Mouse (Mus musculus): ENCODE measurements around the gene Nynrin. TPM values are rescaled to one million over a fixed set of nuclear protein-coding genes. Genes with fewer than 3 reads are reported as not detected.

Nynrin gene
- polyA plus RNA-seq (2015; fragmentation: Illumina TruSeq; extraction: RNeasy Lipid Tissue Mini Kit (QIAGEN cat#74804); ENCODE audit: insufficient read depth, low read depth, low replicate concordance): 2.1 TPM

GRCm38 (mm10) chr14:55853621-55854285, at the start of gene Nynrin:
TSS of gene Nynrin (plus strand) at chr14:55854010.

GRCm38 (mm10) chr14:55822991-55823762, 30.6 kb upstream of the Nynrin start, which contains the start of gene Nfatc4:
TSS of gene Nfatc4 (plus strand) at chr14:55823144.

GRCm38 (mm10) chr14:55884166-55884565, 30.4 kb downstream of the Nynrin start, which contains the start of gene Cbln3:
TSS of gene Cbln3 (minus strand) at chr14:55884392.

GRCm38 (mm10) chr14:55884713-55885113, 30.9 kb downstream of the Nynrin start, which contains the start of gene Khnyn:
TSS of gene Khnyn (plus strand) at chr14:55884947.

GRCm38 (mm10) chr14:55899701-55900413, 46.0 kb downstream of the Nynrin start, which contains the start of gene Sdr39u1:
TSS of gene Sdr39u1 (minus strand) at chr14:55900293.

Other genes with a start within 250 kb of the Nynrin start
- gene Rec8, start 236.0 kb upstream of the Nynrin start, polyA plus RNA-seq (2015; fragmentation: Illumina TruSeq; extraction: RNeasy Lipid Tissue Mini Kit (QIAGEN cat#74804); ENCODE audit: insufficient read depth, low read depth, low replicate concordance): 9.7 TPM
- 49.8 TPM for gene Ipo4, start 218.1 kb upstream of the Nynrin start, polyA plus RNA-seq (2015; fragmentation: Illumina TruSeq; extraction: RNeasy Lipid Tissue Mini Kit (QIAGEN cat#74804); ENCODE audit: insufficient read depth, low read depth, low replicate concordance)
- gene Gm49378, start 216.1 kb upstream of the Nynrin start, polyA plus RNA-seq (2015; fragmentation: Illumina TruSeq; extraction: RNeasy Lipid Tissue Mini Kit (QIAGEN cat#74804); ENCODE audit: insufficient read depth, low read depth, low replicate concordance): 1.6 TPM
- gene Tm9sf1, start 210.2 kb upstream of the Nynrin start, polyA plus RNA-seq (2015; fragmentation: Illumina TruSeq; extraction: RNeasy Lipid Tissue Mini Kit (QIAGEN cat#74804); ENCODE audit: insufficient read depth, low read depth, low replicate concordance): 17.3 TPM
- 0.59 TPM for gene Tssk4, start 203.8 kb upstream of the Nynrin start, polyA plus RNA-seq (2015; fragmentation: Illumina TruSeq; extraction: RNeasy Lipid Tissue Mini Kit (QIAGEN cat#74804); ENCODE audit: insufficient read depth, low read depth, low replicate concordance)
- gene Mdp1, start 193.5 kb upstream of the Nynrin start, polyA plus RNA-seq (2015; fragmentation: Illumina TruSeq; extraction: RNeasy Lipid Tissue Mini Kit (QIAGEN cat#74804); ENCODE audit: insufficient read depth, low read depth, low replicate concordance): 8.9 TPM
- 5.6 TPM for gene Gmpr2, start 182.1 kb upstream of the Nynrin start, polyA plus RNA-seq (2015; fragmentation: Illumina TruSeq; extraction: RNeasy Lipid Tissue Mini Kit (QIAGEN cat#74804); ENCODE audit: insufficient read depth, low read depth, low replicate concordance)
- gene Nedd8, start 181.9 kb upstream of the Nynrin start, polyA plus RNA-seq (2015; fragmentation: Illumina TruSeq; extraction: RNeasy Lipid Tissue Mini Kit (QIAGEN cat#74804); ENCODE audit: insufficient read depth, low read depth, low replicate concordance): 60.9 TPM
- gene Tinf2, start 172.2 kb upstream of the Nynrin start, polyA plus RNA-seq (2015; fragmentation: Illumina TruSeq; extraction: RNeasy Lipid Tissue Mini Kit (QIAGEN cat#74804); ENCODE audit: insufficient read depth, low read depth, low replicate concordance): 5.5 TPM
- gene Tgm1, start 140.1 kb upstream of the Nynrin start, polyA plus RNA-seq (2015; fragmentation: Illumina TruSeq; extraction: RNeasy Lipid Tissue Mini Kit (QIAGEN cat#74804); ENCODE audit: insufficient read depth, low read depth, low replicate concordance): 0.30 TPM
- gene Rabggta, start 131.7 kb upstream of the Nynrin start, polyA plus RNA-seq (2015; fragmentation: Illumina TruSeq; extraction: RNeasy Lipid Tissue Mini Kit (QIAGEN cat#74804); ENCODE audit: insufficient read depth, low read depth, low replicate concordance): 9.4 TPM
- gene Dhrs1, start 108.3 kb upstream of the Nynrin start, polyA plus RNA-seq (2015; fragmentation: Illumina TruSeq; extraction: RNeasy Lipid Tissue Mini Kit (QIAGEN cat#74804); ENCODE audit: insufficient read depth, low read depth, low replicate concordance): 28.8 TPM
- 2.8 TPM for gene Nop9, start 108.3 kb upstream of the Nynrin start, polyA plus RNA-seq (2015; fragmentation: Illumina TruSeq; extraction: RNeasy Lipid Tissue Mini Kit (QIAGEN cat#74804); ENCODE audit: insufficient read depth, low read depth, low replicate concordance)
- gene Cideb, start 95.6 kb upstream of the Nynrin start, polyA plus RNA-seq (2015; fragmentation: Illumina TruSeq; extraction: RNeasy Lipid Tissue Mini Kit (QIAGEN cat#74804); ENCODE audit: insufficient read depth, low read depth, low replicate concordance): not detected
- gene Ltb4r2, start 92.6 kb upstream of the Nynrin start, polyA plus RNA-seq (2015; fragmentation: Illumina TruSeq; extraction: RNeasy Lipid Tissue Mini Kit (QIAGEN cat#74804); ENCODE audit: insufficient read depth, low read depth, low replicate concordance): not detected
- gene Ltb4r1, start 88.0 kb upstream of the Nynrin start, polyA plus RNA-seq (2015; fragmentation: Illumina TruSeq; extraction: RNeasy Lipid Tissue Mini Kit (QIAGEN cat#74804); ENCODE audit: insufficient read depth, low read depth, low replicate concordance): not detected
- gene Adcy4, start 69.9 kb upstream of the Nynrin start, polyA plus RNA-seq (2015; fragmentation: Illumina TruSeq; extraction: RNeasy Lipid Tissue Mini Kit (QIAGEN cat#74804); ENCODE audit: insufficient read depth, low read depth, low replicate concordance): 14.4 TPM
- 2.2 TPM for gene Ripk3, start 65.1 kb upstream of the Nynrin start, polyA plus RNA-seq (2015; fragmentation: Illumina TruSeq; extraction: RNeasy Lipid Tissue Mini Kit (QIAGEN cat#74804); ENCODE audit: insufficient read depth, low read depth, low replicate concordance)
- gene Nfatc4, start 30.9 kb upstream of the Nynrin start, polyA plus RNA-seq (2015; fragmentation: Illumina TruSeq; extraction: RNeasy Lipid Tissue Mini Kit (QIAGEN cat#74804); ENCODE audit: insufficient read depth, low read depth, low replicate concordance): 5.5 TPM
- not detected for gene Cbln3, start 30.4 kb downstream of the Nynrin start, polyA plus RNA-seq (2015; fragmentation: Illumina TruSeq; extraction: RNeasy Lipid Tissue Mini Kit (QIAGEN cat#74804); ENCODE audit: insufficient read depth, low read depth, low replicate concordance)
- 5.2 TPM for gene Khnyn, start 30.9 kb downstream of the Nynrin start, polyA plus RNA-seq (2015; fragmentation: Illumina TruSeq; extraction: RNeasy Lipid Tissue Mini Kit (QIAGEN cat#74804); ENCODE audit: insufficient read depth, low read depth, low replicate concordance)
- gene Sdr39u1, start 46.3 kb downstream of the Nynrin start, polyA plus RNA-seq (2015; fragmentation: Illumina TruSeq; extraction: RNeasy Lipid Tissue Mini Kit (QIAGEN cat#74804); ENCODE audit: insufficient read depth, low read depth, low replicate concordance): 11.8 TPM
- gene Cma1, start 90.7 kb downstream of the Nynrin start, polyA plus RNA-seq (2015; fragmentation: Illumina TruSeq; extraction: RNeasy Lipid Tissue Mini Kit (QIAGEN cat#74804); ENCODE audit: insufficient read depth, low read depth, low replicate concordance): 2.5 TPM
- gene Cma2, start 97.0 kb downstream of the Nynrin start, polyA plus RNA-seq (2015; fragmentation: Illumina TruSeq; extraction: RNeasy Lipid Tissue Mini Kit (QIAGEN cat#74804); ENCODE audit: insufficient read depth, low read depth, low replicate concordance): not detected
- gene Mcpt1, start 164.0 kb downstream of the Nynrin start, polyA plus RNA-seq (2015; fragmentation: Illumina TruSeq; extraction: RNeasy Lipid Tissue Mini Kit (QIAGEN cat#74804); ENCODE audit: insufficient read depth, low read depth, low replicate concordance): not detected
- not detected for gene Mcpt9, start 176.5 kb downstream of the Nynrin start, polyA plus RNA-seq (2015; fragmentation: Illumina TruSeq; extraction: RNeasy Lipid Tissue Mini Kit (QIAGEN cat#74804); ENCODE audit: insufficient read depth, low read depth, low replicate concordance)
- gene Mcpt2, start 188.0 kb downstream of the Nynrin start, polyA plus RNA-seq (2015; fragmentation: Illumina TruSeq; extraction: RNeasy Lipid Tissue Mini Kit (QIAGEN cat#74804); ENCODE audit: insufficient read depth, low read depth, low replicate concordance): not detected
- gene Mcpt4, start 208.3 kb downstream of the Nynrin start, polyA plus RNA-seq (2015; fragmentation: Illumina TruSeq; extraction: RNeasy Lipid Tissue Mini Kit (QIAGEN cat#74804); ENCODE audit: insufficient read depth, low read depth, low replicate concordance): not detected
- not detected for gene Mcpt8, start 231.3 kb downstream of the Nynrin start, polyA plus RNA-seq (2015; fragmentation: Illumina TruSeq; extraction: RNeasy Lipid Tissue Mini Kit (QIAGEN cat#74804); ENCODE audit: insufficient read depth, low read depth, low replicate concordance)
- not detected for gene Ctsg, start 248.6 kb downstream of the Nynrin start, polyA plus RNA-seq (2015; fragmentation: Illumina TruSeq; extraction: RNeasy Lipid Tissue Mini Kit (QIAGEN cat#74804); ENCODE audit: insufficient read depth, low read depth, low replicate concordance)

All from pancreas, adult 10 weeks (tissue).